Mouse (Mus musculus) forebrain, postnatal 0 days (tissue): ENCODE results near the gene 2010111I01Rik. TPM values are rescaled to one million over a fixed set of nuclear protein-coding genes. Genes with fewer than 3 reads are reported as not detected.

Experiments
- ATAC-seq: fragments of 200-750 bp; cut with Nextera tagmentation; 2 replicates; pipeline ENCODE4 v1.8.0; 2017; ENCODE audit warnings: mild to moderate bottlenecking, moderate library complexity
- DNase-seq: peaks from one replicate; pipeline ENCODE4 v3.0.0-alpha.2; 2015
- H3K27ac ChIP-seq: fragments of 300-500 bp; sonication (generic); 2 replicates; pipeline ENCODE4 v1.5.1; 2014; ENCODE audit warnings: low read depth, mild to moderate bottlenecking, antibody characterized with exemption, low read length, moderate library complexity, mixed read lengths
- H3K27me3 ChIP-seq: fragments of 300-500 bp; sonication (generic); 2 replicates; pipeline ENCODE4 v1.6.1; 2014; ENCODE audit warnings: mild to moderate bottlenecking, low read length, mixed read lengths; ENCODE audit not compliant: insufficient read depth
- H3K36me3 ChIP-seq: fragments of 300-500 bp; sonication (generic); 2 replicates; pipeline ENCODE4 v1.6.1; 2014; ENCODE audit warnings: mild to moderate bottlenecking, moderate library complexity; ENCODE audit not compliant: insufficient read depth
- H3K4me1 ChIP-seq: fragments of 300-500 bp; sonication (generic); 2 replicates; pipeline ENCODE4 v1.6.1; 2014; ENCODE audit warnings: antibody characterized with exemption; ENCODE audit not compliant: insufficient read depth
- H3K4me2 ChIP-seq: fragments of 300-500 bp; sonication (generic); 2 replicates; pipeline ENCODE4 v1.6.1; 2014; ENCODE audit warnings: low read depth, mild to moderate bottlenecking, moderate library complexity
- H3K4me3 ChIP-seq: fragments of 300-500 bp; sonication (generic); 2 replicates; pipeline ENCODE4 v1.5.1; 2014; ENCODE audit warnings: low read depth, low read length, mixed read lengths
- H3K9ac ChIP-seq: fragments of 300-500 bp; sonication (generic); 2 replicates; pipeline ENCODE4 v1.6.1; 2014; ENCODE audit warnings: mild to moderate bottlenecking
- H3K9me3 ChIP-seq: fragments of 300-500 bp; sonication (generic); 2 replicates; pipeline ENCODE4 v1.6.1; 2016; ENCODE audit warnings: low read length
- CTCF ChIP-seq: sonication (generic); IDR thresholded peaks from 2 replicates; pipeline ENCODE4 v1.5.1; 2016; ENCODE audit warnings: antibody characterized with exemption, control low read depth, low read depth
- WGBS: fragments of 180-500 bp; shearing (Covaris S2); extraction: QIAGEN DNeasy Blood & Tissue Kit; methylation state at CpG from one replicate; pipeline ENCODE4 v1.1.7; 2014; 5-methylcytosine and 5-hydroxymethylcytosine counted together
- polyA plus RNA-seq: library from polyadenylated mRNA; unstranded; fragments of >200 nt; fragmentation: Nextera tagmentation; extraction: Ambion mirVana; gene quantifications from 2 replicates; pipeline ENCODE4 v1.2.1, GENCODE M21; 2015
- total RNA-seq: library from RNA; depleted of rRNA; stranded (reverse); fragments of >200 nt; gene quantifications from 2 replicates; pipeline ENCODE4 v1.2.3, GENCODE M21; 2014

The 2010111I01Rik gene
- total and polyA plus RNA-seq, 2 experiments from 2014 or later: 20.3 to 47.8 TPM

DNA sequence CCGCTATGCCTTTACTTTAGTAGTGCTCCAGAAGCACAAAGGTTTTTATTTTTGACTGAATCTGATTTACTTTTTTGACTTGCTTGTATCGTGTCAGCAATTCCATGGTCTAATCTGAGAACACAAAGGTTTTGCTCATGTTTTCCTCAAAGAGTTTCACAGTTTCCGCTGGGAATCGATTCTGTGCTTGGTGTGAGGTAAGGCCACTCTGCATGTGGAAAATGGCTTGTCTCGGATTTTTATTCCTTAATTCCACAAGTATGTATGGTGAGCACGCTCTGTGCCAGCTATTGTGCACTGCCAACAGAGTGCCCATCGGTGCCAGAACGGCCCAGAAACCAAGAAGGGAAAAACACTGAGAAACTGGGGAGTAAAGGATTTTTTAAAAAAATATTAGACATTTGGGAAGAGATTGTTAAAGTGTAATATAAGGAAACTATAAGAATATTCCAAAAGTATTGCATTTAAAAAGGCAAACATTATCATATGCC, 132.8 kb downstream of the 2010111I01Rik start:
- H3K4me2 ChIP-seq: no peak overlapping the region
- no peak overlapping the region for H3K27ac ChIP-seq
- no peaks in the 10 kb centered on the region for H3K4me1 ChIP-seq
- H3K9me3 ChIP-seq: no peaks in the 10 kb centered on the region
- H3K27me3 ChIP-seq: no peaks in the 10 kb centered on the region
- H3K36me3 ChIP-seq: no peaks in the 10 kb centered on the region
- TF ChIP-seq CTCF: no peak
- ATAC-seq (no peak), DNase-seq (no peak)
- H3K9ac ChIP-seq: no peak overlapping the region
- 64% methylated on average over 8 of the region's 8 CpGs for WGBS
- H3K4me3 ChIP-seq: no peak overlapping the region

DNA sequence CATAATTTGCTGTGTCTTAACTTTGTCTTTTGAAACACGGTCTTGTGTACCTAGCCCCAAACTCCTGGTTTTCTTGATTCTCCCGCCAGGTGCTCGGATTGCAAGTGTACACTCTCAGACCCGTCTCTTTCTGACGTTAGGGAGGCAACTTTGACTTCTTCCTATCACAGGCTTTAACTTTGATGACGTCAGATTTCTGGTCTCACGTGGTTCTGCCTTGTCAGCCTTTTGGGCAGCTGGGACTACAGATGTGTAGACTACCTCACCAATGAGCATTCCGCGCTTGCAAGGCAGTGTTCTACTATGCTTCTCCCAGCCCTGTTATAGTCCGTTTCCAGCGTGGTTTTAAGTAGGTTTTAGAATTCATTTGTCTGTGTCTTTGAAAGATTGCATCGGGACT, 137.1 kb downstream of the 2010111I01Rik start:
- WGBS: 79% methylated on average over 12 of the region's 12 CpGs
- Histone ChIP-seq H3K27ac (no peak overlapping the region), H3K4me1 (no peaks in the 10 kb centered on the region), H3K9ac (no peak overlapping the region), H3K4me3 (no peak overlapping the region), H3K36me3 (no peaks in the 10 kb centered on the region), H3K9me3 (no peaks in the 10 kb centered on the region), H3K27me3 (no peaks in the 10 kb centered on the region), H3K4me2 (no peak overlapping the region)
- no peak for ATAC-seq
- DNase-seq: no peak
- no peak for TF ChIP-seq CTCF

DNA sequence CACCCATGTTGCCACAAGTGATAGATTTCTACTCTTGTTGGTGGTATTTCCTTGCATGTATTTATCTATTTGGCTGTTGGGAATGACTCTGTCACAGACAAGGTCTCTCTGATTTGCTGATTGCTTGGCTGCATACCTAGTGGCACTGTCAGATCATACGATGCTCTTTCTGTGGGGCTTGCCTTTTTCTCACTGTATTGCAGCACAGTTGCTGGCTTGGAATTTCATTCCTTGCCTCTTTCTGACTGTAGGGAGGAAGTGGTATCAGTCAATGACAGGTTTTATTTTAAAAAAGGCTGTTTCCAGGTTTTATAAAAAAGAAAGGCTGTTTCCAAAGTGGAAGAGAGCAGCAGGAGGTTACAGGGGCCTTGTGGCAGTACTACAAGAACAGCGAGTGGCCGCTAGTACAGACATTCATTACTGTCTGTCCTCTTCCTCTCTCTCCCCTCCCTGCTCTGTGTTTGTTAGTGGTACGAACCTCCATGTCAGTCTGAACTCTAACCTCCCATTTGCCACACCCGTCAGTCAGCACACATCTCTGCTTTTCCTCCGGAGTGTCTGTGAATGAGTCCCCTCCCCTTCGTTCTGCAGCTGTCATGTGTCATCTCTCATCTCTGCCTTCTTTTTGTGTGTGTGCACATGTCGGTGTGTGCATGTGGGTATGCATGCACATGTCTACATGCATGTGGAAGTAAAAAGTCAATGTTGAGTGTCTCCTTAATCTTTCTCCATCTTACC, 138.3 kb downstream of the 2010111I01Rik start:
- no peaks in the 10 kb centered on the region for H3K36me3 ChIP-seq
- H3K4me2 ChIP-seq: no peak overlapping the region
- TF ChIP-seq CTCF: no peak
- H3K4me1 ChIP-seq: no peaks in the 10 kb centered on the region
- DNase-seq: no peak
- H3K9me3 ChIP-seq: no peaks in the 10 kb centered on the region
- H3K9ac ChIP-seq: no peak overlapping the region
- peak; percentile 50; the same call in 1 of the 2 replicates for ATAC-seq
- 68% methylated on average over 8 of the region's 8 CpGs for WGBS
- no peak overlapping the region for H3K4me3 ChIP-seq
- no peaks in the 10 kb centered on the region for H3K27me3 ChIP-seq
- no peak overlapping the region for H3K27ac ChIP-seq

DNA sequence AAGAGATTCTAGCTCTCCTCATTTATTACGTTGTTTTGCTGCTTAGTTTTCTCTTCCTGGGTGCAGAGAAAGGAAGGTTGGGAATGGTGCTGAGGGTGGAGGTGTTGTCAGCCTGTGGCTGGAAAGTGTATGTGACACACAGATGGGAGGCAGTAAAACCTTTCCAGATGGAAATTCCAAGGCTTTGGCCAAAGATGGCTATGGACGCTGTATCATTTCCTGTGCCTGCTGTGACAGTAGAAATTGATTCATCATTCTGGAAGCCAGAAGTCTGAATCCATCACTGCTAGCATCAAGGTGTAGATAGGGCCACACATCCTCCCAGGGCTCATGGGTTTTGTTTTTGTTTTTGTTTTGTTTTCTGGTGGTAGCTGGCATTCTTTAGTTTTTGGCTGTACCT, 141.9 kb downstream of the 2010111I01Rik start:
- WGBS: 90% methylated on average over 2 of the region's 2 CpGs
- Histone ChIP-seq H3K27me3 (no peaks in the 10 kb centered on the region), H3K36me3 (no peaks in the 10 kb centered on the region), H3K9me3 (no peaks in the 10 kb centered on the region), H3K9ac (no peak overlapping the region), H3K27ac (no peak overlapping the region), H3K4me2 (no peak overlapping the region), H3K4me1 (no peaks in the 10 kb centered on the region), H3K4me3 (no peak overlapping the region)
- DNase-seq (no peak), ATAC-seq (no peak)
- no peak for TF ChIP-seq CTCF

DNA sequence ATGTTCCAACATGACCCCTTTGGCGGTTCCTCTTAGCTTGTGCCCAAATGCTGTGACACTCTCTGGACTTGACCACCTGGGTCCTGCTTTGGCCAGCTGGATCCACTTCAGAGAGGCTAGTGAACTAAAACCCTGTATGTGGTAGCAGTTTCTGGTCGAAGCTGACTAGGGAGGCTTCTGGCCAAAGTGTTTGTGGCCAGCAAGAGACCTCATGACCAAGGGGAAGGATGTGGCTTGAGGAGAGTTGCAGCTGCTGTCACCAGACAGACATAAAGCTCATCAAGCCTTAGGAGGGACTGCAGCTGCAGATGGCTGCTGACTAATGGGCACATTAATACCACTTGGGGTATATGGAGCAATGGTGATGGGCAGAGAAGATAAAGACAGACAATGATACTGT, 143.9 kb downstream of the 2010111I01Rik start:
- 76% methylated on average over 2 of the region's 2 CpGs for WGBS
- ATAC-seq: peak; percentile 8; the same call in 1 of the 2 replicates

GRCm38 (mm10) chr13:63111297-63112042, 146.8 kb downstream of the 2010111I01Rik start:
- WGBS: 43% methylated on average over 5 of the region's 5 CpGs
- DNase-seq (no peak), ATAC-seq (no peak)
- no peaks in the 10 kb centered on the region for H3K9me3 ChIP-seq
- H3K4me3 ChIP-seq: no peak overlapping the region
- no peak overlapping the region for H3K9ac ChIP-seq
- TF ChIP-seq CTCF: no peak
- H3K27ac ChIP-seq: no peak overlapping the region
- H3K27me3 ChIP-seq: no peaks in the 10 kb centered on the region
- no peaks in the 10 kb centered on the region for H3K4me1 ChIP-seq
- no peak overlapping the region for H3K4me2 ChIP-seq
- no peaks in the 10 kb centered on the region for H3K36me3 ChIP-seq

More for the DNA sequence above, 143.9 kb downstream of the 2010111I01Rik start:
- H3K4me3 ChIP-seq: no peak overlapping the region
- TF ChIP-seq CTCF: no peak
- DNase-seq: no peak
- H3K27me3 ChIP-seq: no peaks in the 10 kb centered on the region
- no peaks in the 10 kb centered on the region for H3K9me3 ChIP-seq
- no peak overlapping the region for H3K27ac ChIP-seq
- no peak overlapping the region for H3K9ac ChIP-seq
- H3K4me2 ChIP-seq: no peak overlapping the region
- no peaks in the 10 kb centered on the region for H3K4me1 ChIP-seq
- no peaks in the 10 kb centered on the region for H3K36me3 ChIP-seq

DNA sequence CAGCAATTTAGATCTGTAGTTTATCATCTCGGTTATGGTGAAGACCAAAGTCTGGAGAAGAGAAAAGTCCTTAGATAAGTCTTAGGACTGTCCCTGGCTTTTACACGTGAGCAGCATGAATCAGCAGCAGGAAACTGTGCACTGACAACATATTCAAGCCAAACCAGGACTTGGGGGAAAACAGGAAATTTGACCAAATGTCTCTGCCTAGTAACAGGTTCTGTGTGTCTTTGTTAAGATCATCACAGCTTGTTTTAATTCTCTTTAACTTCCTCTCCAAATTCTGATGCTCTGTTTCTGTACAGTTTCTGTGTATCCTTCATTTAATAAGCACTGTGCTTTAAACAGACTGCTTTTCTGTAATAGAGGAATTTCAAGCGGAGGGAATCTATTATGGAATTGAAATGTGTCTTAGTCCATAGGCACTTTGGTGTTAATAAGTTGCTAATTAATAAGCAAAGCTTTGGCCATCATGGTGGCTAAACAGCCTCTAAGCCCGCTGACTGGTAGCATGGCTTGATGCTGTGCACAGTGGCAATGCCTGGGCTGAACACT, 147.4 kb downstream of the 2010111I01Rik start:
- DNase-seq: no peak
- WGBS: 45% methylated on average over 4 of the region's 4 CpGs

More for the DNA sequence above, 147.4 kb downstream of the 2010111I01Rik start:
- no peaks in the 10 kb centered on the region for H3K27me3 ChIP-seq
- no peak overlapping the region for H3K4me2 ChIP-seq
- TF ChIP-seq CTCF: no peak
- H3K27ac ChIP-seq: no peak overlapping the region
- H3K4me3 ChIP-seq: no peak overlapping the region
- H3K9me3 ChIP-seq: no peaks in the 10 kb centered on the region
- no peaks in the 10 kb centered on the region for H3K4me1 ChIP-seq
- H3K36me3 ChIP-seq: no peaks in the 10 kb centered on the region
- ATAC-seq: no peak
- H3K9ac ChIP-seq: no peak overlapping the region
